Mouse (Mus musculus) layer of hippocampus, postnatal 14 days (tissue): Measurements from ENCODE around the gene Psmb7. TPM values are rescaled to one million over a fixed set of nuclear protein-coding genes. Genes with fewer than 3 reads are reported as not detected.

Source experiments
- DNase-seq, 2 experiments: peaks; one replicate each; pipeline ENCODE4 v3.0.0; 2021 to 2022; ENCODE audit warnings: low spot score in 2 of 2, mixed read lengths in 1 of 2
- microRNA-seq, 2 experiments: library from miRNA; unstranded; fragments of <30 nt; microRNA quantifications; one replicate each; pipeline ENCODE4 v1.2.0; 2021
- total RNA-seq, 2 experiments: library from RNA; stranded (reverse); gene quantifications; 2 replicates each; pipeline ENCODE4 v1.2.3; 2021

Gene Psmb7
- total RNA-seq, 2 experiments from 2014 or later = 237 to 245 TPM

GRCm38 (mm10) chr2:38546748-38547147 lies 97.1 kb downstream of the Psmb7 start:
- no peak for DNase-seq

DNA sequence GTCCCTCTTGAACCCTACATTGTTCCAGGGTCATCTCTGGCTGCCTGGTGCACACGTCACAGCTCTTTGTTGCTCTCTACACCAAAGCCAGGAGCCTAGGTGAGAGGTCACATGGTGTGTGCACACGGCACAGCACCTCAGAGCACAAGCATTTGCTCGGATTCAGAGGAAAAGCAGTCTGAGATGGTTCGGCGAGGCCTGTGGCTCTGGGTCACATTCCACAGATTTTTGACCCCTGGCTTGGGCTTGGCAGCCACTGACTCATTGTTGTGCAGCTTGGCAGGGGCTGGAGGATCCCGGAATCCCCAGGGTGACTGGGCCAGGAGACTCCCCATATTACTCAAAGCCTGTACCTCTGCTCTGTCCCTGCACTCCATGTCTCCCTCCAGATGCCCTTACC lies 97.7 kb downstream of the Psmb7 start:
- no peak for DNase-seq

GRCm38 (mm10) chr2:38545706-38546105 lies 98.2 kb downstream of the Psmb7 start:
- DNase-seq = no peak

DNA sequence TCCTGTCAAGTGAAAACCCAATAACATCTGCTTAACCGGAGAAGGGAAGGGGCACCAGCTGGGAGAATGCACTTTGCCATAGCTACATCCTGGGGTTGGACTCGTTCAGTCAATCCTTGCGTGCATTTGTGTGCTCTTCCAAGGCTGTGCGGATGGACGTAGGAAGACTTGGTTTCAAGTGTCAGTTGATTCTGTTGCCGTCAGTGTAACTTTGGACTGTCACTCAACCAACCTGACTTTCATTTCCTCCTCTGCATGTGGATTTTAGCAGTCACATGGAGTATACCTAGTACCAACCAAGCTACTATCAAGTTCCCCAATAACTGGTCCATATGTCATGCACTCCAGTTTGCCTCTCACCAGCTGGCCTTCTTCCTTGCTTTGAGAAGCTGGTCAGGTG lies 98.9 kb downstream of the Psmb7 start:
- DNase-seq = no peak

GRCm38 (mm10) chr2:38544341-38544740 lies 99.5 kb downstream of the Psmb7 start:
- DNase-seq = no peak

- no peak for DNase-seq
These were observed 100.7 kb downstream of the Psmb7 start for GRCm38 (mm10) chr2:38543158-38543557.

GRCm38 (mm10) chr2:38542366-38542765 lies 101.5 kb downstream of the Psmb7 start:
- no peak for DNase-seq

DNA sequence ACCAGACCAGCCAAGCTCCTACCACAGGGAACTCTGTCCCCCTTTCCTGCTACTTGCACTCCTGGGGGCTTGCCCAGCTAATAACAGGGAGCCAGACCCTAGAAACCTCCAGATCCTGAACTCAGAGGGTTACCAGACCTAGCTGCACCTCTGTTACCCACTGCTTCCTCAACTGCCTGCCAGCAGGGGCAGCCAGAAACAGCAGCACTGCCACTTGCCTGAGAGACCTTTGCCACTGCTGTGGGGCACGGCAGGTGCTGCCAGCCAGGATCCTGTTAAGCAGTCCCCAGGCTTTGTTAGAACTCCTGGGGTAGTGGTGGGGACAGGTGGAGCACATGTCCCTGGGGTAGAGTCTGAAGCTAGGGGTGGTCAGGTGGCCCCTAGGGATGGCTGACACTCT lies 102.3 kb downstream of the Psmb7 start:
- no peak for DNase-seq

- DNase-seq = no peak
These were observed 102.8 kb downstream of the Psmb7 start for GRCm38 (mm10) chr2:38541101-38541500.

- no peak for DNase-seq
These were observed 103.2 kb downstream of the Psmb7 start for GRCm38 (mm10) chr2:38540666-38541065.

GRCm38 (mm10) chr2:38539677-38540076 lies 104.2 kb downstream of the Psmb7 start:
- DNase-seq = no peak

Small RNAs within 50 kb of the gene (microRNA-seq; reads per million reads assigned to microRNA genes)
- 0 reads per million in 2 experiments for gene Gm27634

Other genes starting within 250 kb of the Psmb7 start
- 10 to 100 TPM; 50.3 to 53.0 TPM for gene Nek6, start 132.4 kb downstream of the Psmb7 start, total RNA-seq
- not detected for gene Nr5a1, start 70.5 kb upstream of the Psmb7 start, total RNA-seq